Mouse (Mus musculus) neural tube, embryonic 13.5 days (tissue): ENCODE measurements around the gene Phb. TPM values are rescaled to one million over a fixed set of nuclear protein-coding genes. Genes with fewer than 3 reads are reported as not detected.

Experiments used
- ATAC-seq: fragments of 200-750 bp; cut with Nextera tagmentation; 2 replicates; pipeline ENCODE4 v1.8.0; 2017; ENCODE audit warnings: low read depth, mild to moderate bottlenecking, moderate TSS enrichment, moderate library complexity
- H3K27ac ChIP-seq: fragments of 300-500 bp; sonication (generic); replicated peaks from 2 replicates; pipeline ENCODE4 v1.5.1; 2015; ENCODE audit warnings: moderate library complexity, mild to moderate bottlenecking, inconsistent platforms
- H3K27me3 ChIP-seq: fragments of 300-500 bp; sonication (generic); 2 replicates; pipeline ENCODE4 v1.6.1; 2015; ENCODE audit warnings: mild to moderate bottlenecking, inconsistent platforms
- H3K36me3 ChIP-seq: fragments of 300-500 bp; sonication (generic); 2 replicates; pipeline ENCODE4 v1.6.1; 2015; ENCODE audit warnings: mild to moderate bottlenecking, inconsistent platforms
- H3K4me1 ChIP-seq: fragments of 300-500 bp; sonication (generic); replicated peaks from 2 replicates; pipeline ENCODE4 v1.6.1; 2015; ENCODE audit warnings: inconsistent platforms
- H3K4me2 ChIP-seq: fragments of 300-500 bp; sonication (generic); 2 replicates; pipeline ENCODE4 v1.6.1; 2015; ENCODE audit warnings: inconsistent platforms, mild to moderate bottlenecking, moderate library complexity
- H3K4me3 ChIP-seq: fragments of 300-500 bp; sonication (generic); 2 replicates; pipeline ENCODE4 v1.5.1; 2015; ENCODE audit warnings: mild to moderate bottlenecking, inconsistent platforms
- H3K9ac ChIP-seq: fragments of 300-500 bp; sonication (generic); 2 replicates; pipeline ENCODE4 v1.6.1; 2015; ENCODE audit warnings: moderate library complexity, mild to moderate bottlenecking, inconsistent platforms
- H3K9me3 ChIP-seq: fragments of 300-500 bp; sonication (generic); 2 replicates; pipeline ENCODE4 v1.6.1; 2016; ENCODE audit warnings: inconsistent platforms
- WGBS: fragments of 180-500 bp; shearing (Covaris S2); methylation state at CpG from one replicate; pipeline ENCODE4 v1.1.7; 2015; 5-methylcytosine and 5-hydroxymethylcytosine counted together
- polyA plus RNA-seq: library from polyadenylated mRNA; unstranded; fragments of >200 nt; fragmentation: Nextera tagmentation; extraction: Ambion mirVana; gene quantifications from 2 replicates; pipeline ENCODE4 v1.2.1, GENCODE M21; 2015

Phb gene
- polyA plus RNA-seq, 1 experiment from 2014 or later: 188 TPM

GRCm38 (mm10) chr11:95698541-95698940, 31.8 kb downstream of the Phb start:
- Histone ChIP-seq H3K36me3 (no peaks in the 10 kb centered on the region), H3K27me3 (no peaks in the 10 kb centered on the region)

GRCm38 (mm10) chr11:95700778-95701739, 34.3 kb downstream of the Phb start:
- 95% methylated on average over 13 of the region's 13 CpGs for WGBS
- Histone ChIP-seq H3K27me3 (no peaks in the 10 kb centered on the region), H3K9ac (no peak overlapping the region), H3K4me2 (no peak overlapping the region), H3K27ac (no peak overlapping the region), H3K36me3 (no peaks in the 10 kb centered on the region), H3K4me1 (no peaks in the 10 kb centered on the region), H3K9me3 (no peaks in the 10 kb centered on the region), H3K4me3 (no peak overlapping the region)
- ATAC-seq: no peak

More at GRCm38 (mm10) chr11:95698541-95698940, 31.8 kb downstream of the Phb start:
- H3K9me3 ChIP-seq: no peaks in the 10 kb centered on the region
- no peaks in the 10 kb centered on the region for H3K4me1 ChIP-seq
- no peak overlapping the region for H3K4me2 ChIP-seq
- H3K4me3 ChIP-seq: no peak overlapping the region
- WGBS: 81% methylated on average over 5 of the region's 5 CpGs
- H3K9ac ChIP-seq: no peak overlapping the region
- no peak overlapping the region for H3K27ac ChIP-seq
- ATAC-seq: no peak

- no peak overlapping the region for H3K4me3 ChIP-seq
- H3K27ac ChIP-seq: no peak overlapping the region
- no peak for ATAC-seq
- H3K9ac ChIP-seq: no peak overlapping the region
- no peaks in the 10 kb centered on the region for H3K4me1 ChIP-seq
- H3K36me3 ChIP-seq: no peaks in the 10 kb centered on the region
- H3K9me3 ChIP-seq: no peaks in the 10 kb centered on the region
- H3K27me3 ChIP-seq: no peaks in the 10 kb centered on the region
- WGBS: 93% methylated on average over 12 of the region's 12 CpGs
- H3K4me2 ChIP-seq: no peak overlapping the region
Observed at GRCm38 (mm10) chr11:95704032-95704969, 37.5 kb downstream of the Phb start.

- H3K9me3 ChIP-seq: no peaks in the 10 kb centered on the region
- no peak overlapping the region for H3K27ac ChIP-seq
- no peaks in the 10 kb centered on the region for H3K27me3 ChIP-seq
- H3K4me3 ChIP-seq: no peak overlapping the region
- no peaks in the 10 kb centered on the region for H3K4me1 ChIP-seq
- WGBS: 58% methylated on average over 4 of the region's 4 CpGs
- H3K4me2 ChIP-seq: no peak overlapping the region
- H3K9ac ChIP-seq: no peak overlapping the region
- H3K36me3 ChIP-seq: no peaks in the 10 kb centered on the region
- no peak for ATAC-seq
Observed at GRCm38 (mm10) chr11:95704970-95705330, 38.2 kb downstream of the Phb start.

GRCm38 (mm10) chr11:95709534-95710040, 42.8 kb downstream of the Phb start:
- 92% methylated on average over 6 of the region's 6 CpGs for WGBS
- Histone ChIP-seq H3K4me2 (no peak overlapping the region), H3K27ac (no peak overlapping the region)

GRCm38 (mm10) chr11:95710478-95710877, 43.7 kb downstream of the Phb start:
- Histone ChIP-seq H3K4me2 (no peak overlapping the region), H3K9me3 (no peaks in the 10 kb centered on the region), H3K36me3 (no peaks in the 10 kb centered on the region), H3K27ac (no peak overlapping the region), H3K9ac (no peak overlapping the region), H3K4me3 (no peak overlapping the region), H3K27me3 (no peaks in the 10 kb centered on the region), H3K4me1 (peaks cover 22% of the 10 kb centered on the region)
- ATAC-seq: no peak
- WGBS: 85% methylated on average over 7 of the region's 7 CpGs

More at GRCm38 (mm10) chr11:95709534-95710040, 42.8 kb downstream of the Phb start:
- ATAC-seq: no peak
- Histone ChIP-seq H3K9me3 (no peaks in the 10 kb centered on the region), H3K4me1 (peaks cover 13% of the 10 kb centered on the region), H3K36me3 (no peaks in the 10 kb centered on the region), H3K9ac (no peak overlapping the region), H3K4me3 (no peak overlapping the region), H3K27me3 (no peaks in the 10 kb centered on the region)

- Histone ChIP-seq H3K4me1 (peaks cover 31% of the 10 kb centered on the region), H3K9me3 (no peaks in the 10 kb centered on the region), H3K4me2 (peak overlapping the region; percentile 89), H3K4me3 (peak overlapping the region; percentile 96), H3K9ac (peak overlapping the region; percentile 98), H3K36me3 (no peaks in the 10 kb centered on the region), H3K27me3 (no peaks in the 10 kb centered on the region), H3K27ac (peak overlapping the region; percentile 99)
- ATAC-seq: peak; percentile 33; the same call in 1 of the 2 replicates
- 35% methylated on average over 12 of the region's 12 CpGs for WGBS
Observed at GRCm38 (mm10) chr11:95712085-95712562, 45.4 kb downstream of the Phb start.

GRCm38 (mm10) chr11:95712563-95713224, 45.9 kb downstream of the Phb start, which contains the start of gene Zfp652:
Gene Zfp652, plus strand, starts transcription at chr11:95712673.
- Histone ChIP-seq H3K4me3 (peak within 1 kb of the TSS; percentile 96), H3K9ac (peak within 1 kb of the TSS; percentile 98), H3K9me3 (no peaks in the 10 kb centered on the region), H3K4me2 (peak within 1 kb of the TSS; percentile 89), H3K27me3 (no peaks in the 10 kb centered on the region), H3K27ac (peak within 1 kb of the TSS; percentile 99), H3K4me1 (peaks cover 31% of the 10 kb centered on the region), H3K36me3 (no peaks in the 10 kb centered on the region)
- ATAC-seq: peak; percentile 91
- WGBS: under 1% methylated on average over 42 of the region's 103 CpGs

GRCm38 (mm10) chr11:95713225-95713810, 46.6 kb downstream of the Phb start:
- WGBS: 1% methylated on average over 48 of the region's 49 CpGs
- Histone ChIP-seq H3K4me1 (peaks cover 31% of the 10 kb centered on the region), H3K27ac (peak overlapping the region; percentile 99), H3K9me3 (no peaks in the 10 kb centered on the region), H3K4me2 (peak overlapping the region; percentile 89), H3K4me3 (peak overlapping the region; percentile 96), H3K27me3 (no peaks in the 10 kb centered on the region), H3K36me3 (no peaks in the 10 kb centered on the region), H3K9ac (peak overlapping the region; percentile 98)
- ATAC-seq: peak; percentile 70

- Histone ChIP-seq H3K4me2 (peak overlapping the region; percentile 89), H3K36me3 (no peaks in the 10 kb centered on the region), H3K27me3 (no peaks in the 10 kb centered on the region), H3K4me1 (peaks cover 31% of the 10 kb centered on the region), H3K9me3 (no peaks in the 10 kb centered on the region), H3K27ac (peak overlapping the region; percentile 99), H3K4me3 (peak overlapping the region; percentile 96), H3K9ac (peak overlapping the region; percentile 98)
- ATAC-seq: no peak
- WGBS: under 1% methylated on average over 13 of the region's 13 CpGs
Observed at GRCm38 (mm10) chr11:95713811-95714241, 47.1 kb downstream of the Phb start.

- Histone ChIP-seq H3K4me1 (peaks cover 31% of the 10 kb centered on the region), H3K4me2 (peak overlapping the region; percentile 89), H3K36me3 (no peaks in the 10 kb centered on the region), H3K9me3 (no peaks in the 10 kb centered on the region), H3K27ac (0 out of 2 replicates have a peak overlapping the region, but pooled peaks have one; percentile 99), H3K27me3 (no peaks in the 10 kb centered on the region), H3K4me3 (peak overlapping the region; percentile 96), H3K9ac (peak overlapping the region; percentile 98)
- ATAC-seq: no peak
- 41% methylated on average over 7 of the region's 7 CpGs for WGBS
Observed at GRCm38 (mm10) chr11:95714411-95714810, 47.7 kb downstream of the Phb start.
